Mouse (Mus musculus) heart, adult 10 weeks (tissue): ENCODE data around the gene Tpsg1. TPM values are rescaled to one million over a fixed set of nuclear protein-coding genes. Genes with fewer than 3 reads are reported as not detected.

ENCODE experiments used
- polyA plus RNA-seq: library from polyadenylated mRNA; stranded (reverse); fragments of 350-450 nt; fragmentation: Illumina TruSeq; extraction: RNeasy Lipid Tissue Mini Kit (QIAGEN cat#74804); gene quantifications from one replicate; pipeline ENCODE4 v1.2.3, GENCODE M21; 2014; ENCODE audit warnings: low read depth, low replicate concordance

Gene Tpsg1
- polyA plus RNA-seq, result not detected

DNA sequence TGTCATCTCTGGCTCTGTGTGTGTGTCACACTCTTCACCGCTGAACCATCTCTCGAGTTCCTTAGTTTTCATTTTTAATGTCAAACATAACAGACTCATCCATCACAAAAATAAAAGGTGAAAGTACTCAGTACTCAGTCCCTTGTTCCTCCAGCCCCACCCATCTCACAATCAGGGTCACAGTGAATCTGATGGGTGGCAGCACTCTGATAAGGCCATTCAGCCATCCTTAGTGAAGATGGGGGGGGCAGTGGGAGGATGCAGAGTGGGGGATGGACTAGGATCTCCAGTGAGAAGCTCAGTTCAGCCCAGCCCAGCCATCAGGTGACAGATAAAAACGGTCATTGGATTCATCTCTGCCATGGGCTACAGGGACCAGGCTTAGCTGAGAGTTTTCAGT lies at the start of gene Tpsg1:
TSS of gene Tpsg1 (plus strand) at position 301 of the 400 bp plus-strand sequence.

DNA sequence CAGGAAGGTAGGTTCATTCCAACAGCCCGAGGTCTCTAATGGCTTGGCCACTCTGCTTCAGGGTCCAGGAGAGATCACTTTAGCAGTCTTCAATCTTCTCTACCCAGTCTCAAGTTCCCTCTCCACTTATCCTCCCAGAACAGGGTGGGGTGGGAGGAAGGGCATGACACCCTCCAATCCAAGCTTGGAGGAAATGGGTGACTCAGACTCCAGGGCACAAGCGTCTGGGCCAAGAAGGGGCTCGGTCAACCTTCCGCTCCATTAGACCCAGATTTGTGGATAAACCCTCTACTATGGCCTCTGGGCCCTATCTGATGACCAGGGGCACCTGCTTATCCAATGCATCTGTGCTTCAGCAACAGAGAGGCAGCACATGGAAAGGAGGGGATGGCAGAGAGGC lies 23.6 kb upstream of the Tpsg1 start, which contains the start of gene Tpsab1:
TSS of gene Tpsab1 (minus strand) at position 101 of the 400 bp plus-strand sequence.

DNA sequence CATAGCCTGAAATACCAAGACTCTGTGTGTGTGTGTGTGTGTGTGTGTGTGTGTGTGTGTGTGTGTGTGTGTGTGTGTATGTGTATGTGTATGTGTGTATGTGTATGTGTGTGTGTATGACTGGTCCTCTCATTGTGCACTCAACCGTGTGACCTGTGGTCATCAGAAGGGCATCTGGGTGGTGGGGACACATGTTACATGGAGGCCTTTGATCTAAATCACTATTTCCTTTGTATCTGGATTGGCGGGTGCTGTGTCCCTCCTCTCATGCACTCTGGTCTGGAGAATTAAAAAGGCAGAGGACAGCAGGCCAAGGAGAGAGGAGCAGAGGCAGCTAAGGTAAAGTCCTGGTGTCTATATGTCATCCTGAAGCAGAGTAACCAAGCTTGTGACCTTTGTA lies 3.1 kb upstream of the Tpsg1 start, which contains the start of gene Tpsb2:
TSS of gene Tpsb2 (plus strand) at position 301 of the 400 bp plus-strand sequence.

Other genes starting within 250 kb of the Tpsg1 start
- not detected for gene Ptx4, start 248.5 kb upstream of the Tpsg1 start, polyA plus RNA-seq
- gene Clcn7, start 235.9 kb upstream of the Tpsg1 start, polyA plus RNA-seq, result 22.7 TPM
- gene Ccdc154, start 206.8 kb upstream of the Tpsg1 start, polyA plus RNA-seq, result not detected
- not detected for gene Gm38655, start 193.8 kb upstream of the Tpsg1 start, polyA plus RNA-seq
- 21.1 TPM for gene BC003965, start 184.7 kb upstream of the Tpsg1 start, polyA plus RNA-seq
- gene Unkl, start 180.9 kb upstream of the Tpsg1 start, polyA plus RNA-seq, result 9.1 TPM
- gene Gnptg, start 129.1 kb upstream of the Tpsg1 start, polyA plus RNA-seq, result 18.7 TPM
- 9.7 TPM for gene Tsr3, start 129.1 kb upstream of the Tpsg1 start, polyA plus RNA-seq
- 1.0 TPM for gene Baiap3, start 112.9 kb upstream of the Tpsg1 start, polyA plus RNA-seq
- 105 TPM for gene Ube2i, start 94.7 kb upstream of the Tpsg1 start, polyA plus RNA-seq
- not detected for gene Prss34, start 70.9 kb upstream of the Tpsg1 start, polyA plus RNA-seq
- not detected for gene Prss28, start 60.6 kb upstream of the Tpsg1 start, polyA plus RNA-seq
- gene Prss29, start 50.6 kb upstream of the Tpsg1 start, polyA plus RNA-seq, result not detected
- 0.39 TPM for gene Tpsab1, start 23.7 kb upstream of the Tpsg1 start, polyA plus RNA-seq
- gene Tpsb2, start 3.0 kb upstream of the Tpsg1 start, polyA plus RNA-seq, result 2.8 TPM
- gene Cacna1h, start 64.5 kb downstream of the Tpsg1 start, polyA plus RNA-seq, result 13.6 TPM
- gene Tekt4, start 85.3 kb downstream of the Tpsg1 start, polyA plus RNA-seq, result 0.29 TPM
- gene Sstr5, start 128.0 kb downstream of the Tpsg1 start, polyA plus RNA-seq, result not detected
- gene Sox8, start 201.4 kb downstream of the Tpsg1 start, polyA plus RNA-seq, result 0.42 TPM
- gene Lmf1, start 209.8 kb downstream of the Tpsg1 start, polyA plus RNA-seq, result 26.1 TPM